Mouse (Mus musculus) spleen, postnatal 14 days (tissue): ENCODE measurements at regions not wholly inside any gene's neighbourhood (a gene's known extent, or its start where the extent isn't known, plus 50 kb on each side); places are given as distances from the start of the nearest gene placed in this dataset.

Experiments used
- DNase-seq, 2 experiments: peaks; one replicate each; pipeline ENCODE4 v3.0.0; 2021 to 2022; ENCODE audit warnings: low spot score in 2 of 2

GRCm38 (mm10) chr13:70127310-70127709 lies 325.1 kb downstream of the Med10 start:
- DNase-seq: no peak

GRCm38 (mm10) chr13:70134544-70134943 lies 332.3 kb downstream of the Med10 start:
- no peak for DNase-seq

GRCm38 (mm10) chr13:70136209-70136608 lies 334.0 kb downstream of the Med10 start:
- DNase-seq: no peak

- DNase-seq: no peak
Measured at GRCm38 (mm10) chr13:70144461-70144860, 342.3 kb downstream of the Med10 start.

- DNase-seq: no peak
Measured at GRCm38 (mm10) chr13:70145466-70145865, 343.3 kb downstream of the Med10 start.

- no peak for DNase-seq
Measured at GRCm38 (mm10) chr13:70149041-70149898, 347.1 kb downstream of the Med10 start.

DNA sequence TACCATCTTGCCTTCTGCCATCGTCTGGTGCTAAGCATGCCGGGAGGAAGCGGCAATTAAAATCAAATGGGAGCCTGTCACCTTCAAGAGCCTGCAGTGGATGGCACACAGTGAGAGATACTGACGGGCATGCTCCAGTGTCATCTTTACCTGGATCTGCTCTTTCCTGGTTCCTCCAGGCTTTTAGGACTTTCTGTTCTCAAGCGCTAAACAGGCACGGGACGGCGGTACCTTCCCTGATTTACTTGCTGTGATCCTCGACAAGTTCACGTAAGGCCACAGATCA lies 347.6 kb downstream of the Med10 start:
- no peak for DNase-seq

GRCm38 (mm10) chr13:70153062-70153461 lies 350.9 kb downstream of the Med10 start:
- DNase-seq: no peak

- DNase-seq: no peak
Measured at GRCm38 (mm10) chr13:70155596-70155995, 353.4 kb downstream of the Med10 start.

DNA sequence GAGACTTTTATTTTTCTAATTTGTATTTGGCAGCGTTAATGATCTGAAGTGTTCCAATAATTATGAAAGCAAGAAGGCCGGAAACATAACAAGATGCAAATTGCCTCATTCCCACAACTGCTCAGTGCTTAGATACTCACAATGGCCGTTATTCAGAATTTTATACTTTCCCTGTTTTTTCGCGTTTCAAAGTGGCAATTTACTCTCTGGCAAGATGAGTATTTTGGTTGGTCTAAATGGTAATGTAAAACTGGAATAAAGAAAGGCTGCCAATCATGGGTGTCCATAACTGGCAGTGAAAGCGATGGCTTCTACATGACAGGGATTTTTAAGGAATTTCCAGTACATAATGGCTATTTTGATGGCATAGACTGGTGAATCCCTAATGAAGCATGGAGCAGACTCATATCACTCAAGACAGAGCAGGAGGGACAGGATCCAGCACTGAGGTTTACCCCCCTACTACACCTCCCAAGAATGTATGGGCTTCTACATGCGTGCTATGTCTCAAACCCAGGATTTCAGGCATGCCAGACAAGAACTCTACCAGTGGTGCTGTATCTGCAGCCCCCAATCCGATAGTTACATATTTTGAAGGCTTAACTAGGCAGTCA lies 354.9 kb downstream of the Med10 start:
- no peak for DNase-seq

DNA sequence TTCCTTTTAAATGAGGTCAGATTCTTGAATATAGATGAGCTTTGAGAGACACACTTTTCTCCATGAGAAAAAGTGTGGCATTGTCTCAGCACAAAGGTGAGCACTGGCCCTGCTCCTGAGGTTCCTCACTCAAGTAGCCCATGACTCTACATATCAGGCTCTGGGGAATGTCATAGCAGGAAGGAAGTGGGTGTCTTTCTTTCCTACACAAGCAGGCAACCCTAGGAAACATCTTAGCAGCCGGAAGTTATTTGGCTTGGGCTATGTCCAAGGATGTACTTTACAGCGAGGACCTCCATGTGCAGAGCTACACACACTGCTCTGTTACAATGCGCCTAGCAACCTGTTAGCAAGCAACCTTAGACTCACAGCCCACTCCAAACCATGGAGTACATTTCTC lies 356.9 kb downstream of the Med10 start:
- no peak for DNase-seq

DNA sequence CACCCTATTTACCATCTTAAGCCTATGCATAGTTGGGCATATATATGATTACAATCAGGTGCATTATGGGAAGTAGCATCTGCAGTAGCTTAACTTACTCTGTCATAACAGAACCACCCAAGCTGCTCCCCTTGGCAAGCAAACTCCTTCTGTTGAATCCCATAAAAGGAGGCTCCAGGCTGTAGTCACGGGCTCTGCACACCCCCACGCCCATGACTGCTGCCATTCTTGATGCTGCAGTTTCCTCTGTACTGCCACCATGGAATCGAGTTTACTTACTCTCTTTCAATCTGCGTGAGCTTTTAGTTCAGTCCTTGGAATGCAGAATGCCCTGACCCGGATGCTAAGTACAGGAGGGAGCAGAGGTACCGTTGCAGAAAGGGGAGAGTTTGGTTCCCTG lies 357.4 kb downstream of the Med10 start:
- DNase-seq: no peak

- no peak for DNase-seq
Measured at GRCm38 (mm10) chr13:70162115-70162514, 359.9 kb downstream of the Med10 start.

GRCm38 (mm10) chr13:70165511-70166225 lies 363.5 kb downstream of the Med10 start:
- no peak for DNase-seq

GRCm38 (mm10) chr13:70167747-70168146 lies 365.6 kb downstream of the Med10 start:
- no peak for DNase-seq

GRCm38 (mm10) chr13:70168906-70169305 lies 366.7 kb downstream of the Med10 start:
- no peak for DNase-seq

- no peak for DNase-seq
Measured at GRCm38 (mm10) chr13:70177066-70177465, 374.9 kb downstream of the Med10 start.

- DNase-seq: no peak
Measured at GRCm38 (mm10) chr13:70178073-70178491, 375.9 kb downstream of the Med10 start.

DNA sequence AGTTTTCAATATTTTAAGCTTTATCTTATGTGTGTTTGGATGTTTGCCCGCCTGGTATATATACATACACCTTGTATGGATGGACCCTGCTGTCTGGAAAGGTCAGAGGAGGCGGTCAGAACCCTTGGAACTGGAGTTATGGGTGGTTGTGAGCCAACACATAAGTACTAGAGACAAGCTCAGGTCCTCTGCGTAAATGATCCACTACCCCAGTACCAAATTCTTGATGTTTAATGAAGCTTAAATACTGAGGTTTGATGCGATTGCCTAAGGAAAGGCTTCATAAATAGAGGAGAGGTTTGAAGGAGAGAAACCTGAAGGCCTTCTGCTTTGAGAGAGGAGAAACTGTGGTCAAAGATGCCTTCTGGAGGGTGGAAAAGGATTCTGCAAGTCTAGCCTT lies 388.8 kb downstream of the Med10 start:
- no peak for DNase-seq

- no peak for DNase-seq
Measured at GRCm38 (mm10) chr13:70192101-70193025, 390.2 kb downstream of the Med10 start.

DNA sequence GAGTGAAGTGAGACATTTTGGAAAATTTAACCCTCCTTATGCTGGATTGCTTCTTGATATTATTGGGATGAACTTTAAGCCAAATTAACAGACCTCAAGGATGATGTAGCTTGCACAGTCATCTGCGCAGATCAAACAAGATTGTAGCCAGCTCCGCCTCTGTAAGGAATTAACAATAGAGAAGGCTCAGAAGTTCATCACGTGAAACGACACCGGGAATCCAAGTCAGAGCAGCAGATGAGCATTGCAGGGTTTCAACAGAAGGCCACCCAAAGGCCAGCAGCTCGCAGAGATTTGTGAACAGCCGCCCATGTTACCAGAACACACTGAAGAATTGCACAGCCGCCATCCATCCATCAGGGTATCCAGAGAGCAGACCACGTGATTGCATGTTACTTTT lies 391.1 kb downstream of the Med10 start:
- no peak for DNase-seq

- DNase-seq: no peak
Measured at GRCm38 (mm10) chr13:70195854-70196253, 393.7 kb downstream of the Med10 start.
